Mouse (Mus musculus): ENCODE results near the gene 1810043G02Rik.

DNA sequence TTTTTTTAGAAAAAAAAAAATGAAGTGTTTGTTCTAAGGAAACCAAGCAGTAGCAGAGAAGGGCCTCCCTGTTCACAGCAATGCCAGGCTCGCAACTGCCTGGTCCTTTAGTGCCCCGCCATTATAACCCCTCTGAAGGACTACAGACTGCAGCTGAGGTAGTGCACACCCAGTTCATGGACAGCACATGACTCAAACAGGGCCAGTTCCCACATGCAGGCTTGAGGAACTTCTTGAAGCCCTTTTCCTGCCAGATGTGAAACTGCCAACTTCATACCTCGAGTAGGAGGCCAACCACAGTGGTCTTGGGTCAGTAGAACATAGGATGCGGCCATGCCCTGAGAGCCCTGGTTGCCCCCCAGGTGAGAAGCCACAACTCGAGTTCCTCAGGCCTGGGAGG lies 4.0 kb upstream of the 1810043G02Rik start:
- TF ChIP-seq CTCF (IDR thresholded peaks at IDR 0.05; ENCODE audit: insufficient read depth, low read length) (no peak), POLR2A (IDR thresholded peaks at IDR 0.05; ENCODE audit: borderline replicate concordance, extremely low read depth, low read depth, low read length) (no peak)
